16 mouse cellular contexts compared by ENCODE assay signal in the genomic region with DNA sequence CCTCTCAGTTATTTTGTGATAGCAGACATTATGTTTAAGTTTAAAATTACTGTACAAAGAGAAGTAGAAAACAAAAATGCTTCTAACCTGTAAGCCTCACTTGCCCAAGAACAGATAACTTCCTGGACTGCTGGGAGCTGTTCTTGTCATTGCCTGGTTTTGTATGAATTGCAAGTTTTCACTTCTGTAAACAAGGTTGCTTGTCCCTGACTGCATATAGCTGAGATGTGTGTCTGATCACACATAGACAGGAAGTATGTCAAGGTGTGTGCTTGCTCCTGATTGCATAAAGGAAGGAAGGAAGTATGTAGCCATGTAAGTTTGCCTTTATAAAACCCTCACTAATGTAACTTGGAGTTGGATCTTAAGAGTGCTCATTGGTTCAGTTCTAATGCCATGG.
"Had no signal": no experiment of that assay in that cellular context is flagged by ENCODE, and none has a peak within 500 bp of the region (broad histone marks: within the 10 kb centered on the region; RNA-seq: fewer than 3 reads in every experiment).

No protein-coding gene starts in this region.

- DNase-seq: kidney, adult 2 months; kidney, postnatal 10 days; kidney, postnatal 36 days; layer of hippocampus, postnatal 36 days; lung, embryonic 14.5 days; midbrain, embryonic 14.5 days; thymus, adult 2 months; thymus, postnatal 14 days; thymus, postnatal 4 days had no signal

- H3K27ac ChIP-seq: kidney, embryonic 15.5 days; left cerebral cortex, adult 2 months; liver, embryonic 15.5 days; macrophage had no signal

- H3K36me3 ChIP-seq: kidney, embryonic 15.5 days; liver, embryonic 15.5 days had no signal

- ATAC-seq: lung, postnatal 0 days had no signal

- H3K4me2 ChIP-seq: kidney, embryonic 15.5 days; liver, embryonic 11.5 days; liver, embryonic 15.5 days; lung, embryonic 14.5 days; midbrain, embryonic 11.5 days had no signal

- H3K9me3 ChIP-seq: kidney, embryonic 15.5 days; liver, embryonic 15.5 days had no signal

- H3K4me3 ChIP-seq: kidney, embryonic 15.5 days; left cerebral cortex, adult 2 months; liver, embryonic 15.5 days had no signal

- H3K27me3 ChIP-seq: kidney, embryonic 15.5 days; liver, embryonic 15.5 days had no signal

- H3K9ac ChIP-seq: kidney, embryonic 15.5 days; liver, embryonic 15.5 days; lung, embryonic 14.5 days had no signal

- H3K4me1 ChIP-seq: kidney, embryonic 15.5 days; liver, embryonic 15.5 days had no signal
